Mouse (Mus musculus) adrenal gland, postnatal 4 days (tissue): ENCODE results near the gene Prss41. TPM values are rescaled to one million over a fixed set of nuclear protein-coding genes. Genes with fewer than 3 reads are reported as not detected.

Experiments used
- microRNA-seq: library from miRNA; unstranded; fragments of <30 nt; microRNA quantifications from one replicate; pipeline ENCODE4 v1.2.0, GENCODE M21; 2021
- total RNA-seq, 2 experiments: library from RNA; stranded (reverse); gene quantifications; 2 replicates each; pipeline ENCODE4 v1.2.3; 2021

Gene Prss41
- total RNA-seq, 2 experiments from 2014 or later, result 1.6 to 1.9 TPM

Small RNAs within 50 kb of the gene (microRNA-seq; reads per million reads assigned to microRNA genes)
- 1.6 reads per million for gene Mir5125

Other genes with a start within 250 kb of the Prss41 start
- 10 to 100 TPM; 27.5 to 29.7 TPM for gene Zfp13, start 244.7 kb downstream of the Prss41 start, total RNA-seq
- not detected for gene Zscan10, start 243.3 kb downstream of the Prss41 start, total RNA-seq
- gene Mmp25, start 198.9 kb downstream of the Prss41 start, total RNA-seq, result under 1 TPM; 0.56 to 0.90 TPM
- gene Bicdl2, start 183.7 kb downstream of the Prss41 start, total RNA-seq, result under 1 TPM in 1 of 2 experiments, not detected in 1; 0.31 TPM
- 100 to 1,000 TPM; 132 to 134 TPM for gene Hcfc1r1, start 170.6 kb downstream of the Prss41 start, total RNA-seq
- 10 to 100 TPM; 26.7 to 27.5 TPM for gene Thoc6, start 170.3 kb downstream of the Prss41 start, total RNA-seq
- 10 to 100 TPM; 53.2 to 53.8 TPM for gene Tnfrsf12a, start 166.7 kb downstream of the Prss41 start, total RNA-seq
- gene Cldn6, start 164.9 kb downstream of the Prss41 start, total RNA-seq, result 10 to 100 TPM in 1 of 2 experiments, not detected in 1; 12.1 TPM
- gene Cldn9, start 160.1 kb downstream of the Prss41 start, total RNA-seq, result 1 to 10 TPM in 1 of 2 experiments, not detected in 1; 2.4 TPM
- 1 to 10 TPM in 1 of 2 experiments, under 1 TPM in 1; 0.99 to 1.3 TPM for gene 1520401A03Rik, start 121.4 kb downstream of the Prss41 start, total RNA-seq
- gene Pkmyt1, start 117.8 kb downstream of the Prss41 start, total RNA-seq, result 10 to 100 TPM; 20.0 to 22.4 TPM
- 10 to 100 TPM; 13.8 to 14.6 TPM for gene Paqr4, start 103.3 kb downstream of the Prss41 start, total RNA-seq
- gene Kremen2, start 98.3 kb downstream of the Prss41 start, total RNA-seq, result under 1 TPM in 1 of 2 experiments, not detected in 1; 0.14 TPM
- gene Flywch1, start 72.6 kb downstream of the Prss41 start, total RNA-seq, result 10 to 100 TPM; 60.9 to 62.4 TPM
- gene Flywch2, start 58.1 kb downstream of the Prss41 start, total RNA-seq, result 10 to 100 TPM; 14.0 to 14.4 TPM
- 100 to 1,000 TPM; 855 to 927 TPM for gene Srrm2, start 53.6 kb downstream of the Prss41 start, total RNA-seq
- 100 to 1,000 TPM; 364 to 381 TPM for gene Elob, start 15.0 kb downstream of the Prss41 start, total RNA-seq
- not detected for gene Prss33, start 8.1 kb downstream of the Prss41 start, total RNA-seq
- not detected for gene Prss32, start 317 bp downstream of the Prss41 start, total RNA-seq
- not detected for gene Prss21, start 23.9 kb upstream of the Prss41 start, total RNA-seq
- not detected for gene Dcpp1, start 36.7 kb upstream of the Prss41 start, total RNA-seq
- not detected for gene Dcpp2, start 36.7 kb upstream of the Prss41 start, total RNA-seq
- not detected for gene Dcpp3, start 73.3 kb upstream of the Prss41 start, total RNA-seq
- gene Sbp, start 97.5 kb upstream of the Prss41 start, total RNA-seq, result not detected
- not detected for gene Sbpl, start 111.1 kb upstream of the Prss41 start, total RNA-seq
- gene Prss30, start 136.4 kb upstream of the Prss41 start, total RNA-seq, result not detected
- gene Prss22, start 153.9 kb upstream of the Prss41 start, total RNA-seq, result not detected
- not detected for gene Prss27, start 194.0 kb upstream of the Prss41 start, total RNA-seq
- 10 to 100 TPM; 34.4 to 34.5 TPM for gene Kctd5, start 229.3 kb upstream of the Prss41 start, total RNA-seq